In genomic region chr16:16559878-16560531, GRCm38 (mm10) we compare ENCODE assay signal across 8 mouse cellular contexts. TPM values are rescaled to one million over a fixed set of nuclear protein-coding genes. Genes with fewer than 3 reads are reported as not detected.
DNase-seq lines count a peak whose midpoint lies in the region; ATAC-seq and TF ChIP-seq lines count a peak whose summit lies in the region.

No protein-coding gene starts in this region.

- no peak for TF ChIP-seq POLR2A in limb, embryonic 14.5 days (IDR thresholded peaks at IDR 0.05; ENCODE audit: borderline replicate concordance, extremely low read depth, insufficient read depth, insufficient read length)

- no peak overlapping the region; the same call in 1 of the 2 replicates for H3K27ac ChIP-seq in lung, embryonic 15.5 days
- no peak overlapping the region; the same call in 1 of the 2 replicates for H3K27ac ChIP-seq in embryonic facial prominence, embryonic 14.5 days (replicated peaks; ENCODE audit: low read depth, low read length)
- H3K27ac ChIP-seq in heart, embryonic 13.5 days (replicated peaks) = peak overlapping the region; percentile 46; the same call in 1 of the 2 replicates
- no peak overlapping the region for H3K27ac ChIP-seq in kidney, postnatal 0 days
- H3K27ac ChIP-seq in limb, embryonic 14.5 days (replicated peaks; ENCODE audit: low read depth, low read length) = peak overlapping the region; percentile 67
- peak overlapping the region; percentile 60 for H3K27ac ChIP-seq in neural tube, embryonic 12.5 days

- no peak overlapping the region for H3K4me3 ChIP-seq in lung, embryonic 15.5 days
- peak overlapping the region; percentile 24; the same call in 1 of the 2 replicates for H3K4me3 ChIP-seq in embryonic facial prominence, embryonic 14.5 days (ENCODE audit: low read depth, low read length)
- H3K4me3 ChIP-seq in heart, embryonic 13.5 days = peak overlapping the region; percentile 23
- no peak overlapping the region for H3K4me3 ChIP-seq in kidney, postnatal 0 days (replicated peaks; ENCODE audit: low read depth, low read length)
- H3K4me3 ChIP-seq in limb, embryonic 14.5 days (replicated peaks; ENCODE audit: low read length) = peak overlapping the region; percentile 28
- peak overlapping the region; percentile 48 for H3K4me3 ChIP-seq in neural tube, embryonic 12.5 days

- no peaks in the 10 kb centered on the region for H3K9me3 ChIP-seq in lung, embryonic 15.5 days
- no peaks in the 10 kb centered on the region for H3K9me3 ChIP-seq in embryonic facial prominence, embryonic 14.5 days (ENCODE audit: control insufficient read depth, low read length)
- H3K9me3 ChIP-seq in heart, embryonic 13.5 days = no peaks in the 10 kb centered on the region
- H3K9me3 ChIP-seq in kidney, postnatal 0 days (replicated peaks; ENCODE audit: low read length) = no peaks in the 10 kb centered on the region
- no peaks in the 10 kb centered on the region for H3K9me3 ChIP-seq in limb, embryonic 14.5 days (ENCODE audit: control insufficient read depth, low read length)
- H3K9me3 ChIP-seq in neural tube, embryonic 12.5 days = no peaks in the 10 kb centered on the region

- no peaks in the 10 kb centered on the region for H3K27me3 ChIP-seq in lung, embryonic 15.5 days
- no peaks in the 10 kb centered on the region for H3K27me3 ChIP-seq in embryonic facial prominence, embryonic 14.5 days (replicated peaks; ENCODE audit: control insufficient read depth, insufficient read depth, low read length)
- no peaks in the 10 kb centered on the region for H3K27me3 ChIP-seq in heart, embryonic 13.5 days (replicated peaks)
- no peaks in the 10 kb centered on the region for H3K27me3 ChIP-seq in kidney, postnatal 0 days (ENCODE audit: insufficient read depth, low read length)
- H3K27me3 ChIP-seq in limb, embryonic 14.5 days (ENCODE audit: control insufficient read depth, insufficient read depth, low read length) = no peaks in the 10 kb centered on the region
- H3K27me3 ChIP-seq in neural tube, embryonic 12.5 days (replicated peaks) = no peaks in the 10 kb centered on the region

- no peak for TF ChIP-seq CTCF in kidney, postnatal 0 days (IDR thresholded peaks at IDR 0.05; ENCODE audit: low read depth)

- peaks cover 5% of the 10 kb centered on the region; the same call in 1 of the 2 replicates for H3K4me1 ChIP-seq in lung, embryonic 15.5 days
- H3K4me1 ChIP-seq in embryonic facial prominence, embryonic 14.5 days (ENCODE audit: control insufficient read depth, insufficient read depth, low read length) = 0 out of 2 replicates have a peak, but pooled peaks cover 6% of the 10 kb centered on the region
- peaks cover 21% of the 10 kb centered on the region for H3K4me1 ChIP-seq in heart, embryonic 13.5 days
- H3K4me1 ChIP-seq in kidney, postnatal 0 days (replicated peaks; ENCODE audit: insufficient read depth, low read length) = no peaks in the 10 kb centered on the region
- 0 out of 2 replicates have a peak, but pooled peaks cover 7% of the 10 kb centered on the region for H3K4me1 ChIP-seq in limb, embryonic 14.5 days (ENCODE audit: control insufficient read depth, insufficient read depth, low read length)
- H3K4me1 ChIP-seq in neural tube, embryonic 12.5 days = peaks cover 9% of the 10 kb centered on the region; the same call in 1 of the 2 replicates

- no peak for DNase-seq in lung, postnatal 4 days
- peak; percentile 96 for DNase-seq in embryonic facial prominence, embryonic 14.5 days (ENCODE audit: low spot score)
- DNase-seq in kidney, postnatal 0 days (ENCODE audit: low spot score) = peak; percentile 79
- peak; percentile 86 for DNase-seq in limb, embryonic 14.5 days (ENCODE audit: low spot score)
- no peak for DNase-seq in thymus, postnatal 10 days (ENCODE audit: low spot score in 2 of 2)

- peak; percentile 94 for ATAC-seq in lung, embryonic 15.5 days (ENCODE audit: borderline replicate concordance, extremely low read depth, low FRiP score, low TSS enrichment)
- ATAC-seq in embryonic facial prominence, embryonic 14.5 days (ENCODE audit: low read depth) = peak; percentile 99
- ATAC-seq in heart, embryonic 13.5 days (ENCODE audit: extremely low read depth, insufficient number of reproducible peaks, low FRiP score, low TSS enrichment) = peak; percentile 77; the same call in 1 of the 2 replicates
- peak; percentile 98 for ATAC-seq in kidney, postnatal 0 days (replicated peaks; ENCODE audit: low FRiP score, low read depth)
- peak; percentile 98 for ATAC-seq in limb, embryonic 14.5 days (ENCODE audit: low FRiP score, low read depth)
- ATAC-seq in neural tube, embryonic 12.5 days (ENCODE audit: low FRiP score, low read depth) = peak; percentile 99

- no peak overlapping the region for H3K9ac ChIP-seq in lung, embryonic 15.5 days
- no peak overlapping the region for H3K9ac ChIP-seq in embryonic facial prominence, embryonic 14.5 days (ENCODE audit: low read depth, low read length)
- no peak overlapping the region for H3K9ac ChIP-seq in heart, embryonic 13.5 days
- no peak overlapping the region for H3K9ac ChIP-seq in kidney, postnatal 0 days (ENCODE audit: low read depth, low read length)
- H3K9ac ChIP-seq in limb, embryonic 14.5 days (ENCODE audit: low read depth, low read length, severe bottlenecking) = no peak overlapping the region
- peak overlapping the region; percentile 19 for H3K9ac ChIP-seq in neural tube, embryonic 12.5 days

- WGBS in lung, embryonic 15.5 days = 11% methylated on average over 9 of the region's 9 CpGs
- WGBS in embryonic facial prominence, embryonic 14.5 days = 4% methylated on average over 9 of the region's 9 CpGs
- WGBS in heart, embryonic 13.5 days = 13% methylated on average over 9 of the region's 9 CpGs
- WGBS in kidney, postnatal 0 days = 20% methylated on average over 9 of the region's 9 CpGs
- WGBS in limb, embryonic 14.5 days = 8% methylated on average over 9 of the region's 9 CpGs
- WGBS in neural tube, embryonic 12.5 days = 3% methylated on average over 9 of the region's 9 CpGs

- H3K4me2 ChIP-seq in lung, embryonic 15.5 days = no peak overlapping the region; the same call in 1 of the 2 replicates
- H3K4me2 ChIP-seq in embryonic facial prominence, embryonic 14.5 days (ENCODE audit: low read depth, low read length) = peak overlapping the region; percentile 42
- peak overlapping the region; percentile 54 for H3K4me2 ChIP-seq in heart, embryonic 13.5 days
- H3K4me2 ChIP-seq in kidney, postnatal 0 days (ENCODE audit: low read length) = peak overlapping the region; percentile 21
- peak overlapping the region; percentile 40 for H3K4me2 ChIP-seq in limb, embryonic 14.5 days (replicated peaks; ENCODE audit: low read depth, low read length, severe bottlenecking)
- H3K4me2 ChIP-seq in neural tube, embryonic 12.5 days (replicated peaks) = peak overlapping the region; percentile 60

- no peaks in the 10 kb centered on the region for H3K36me3 ChIP-seq in lung, embryonic 15.5 days
- H3K36me3 ChIP-seq in embryonic facial prominence, embryonic 14.5 days (ENCODE audit: control insufficient read depth, insufficient read depth, low read length) = no peaks in the 10 kb centered on the region
- H3K36me3 ChIP-seq in heart, embryonic 13.5 days = no peaks in the 10 kb centered on the region
- H3K36me3 ChIP-seq in kidney, postnatal 0 days (ENCODE audit: insufficient read depth, low read length) = no peaks in the 10 kb centered on the region
- H3K36me3 ChIP-seq in limb, embryonic 14.5 days (ENCODE audit: control insufficient read depth, insufficient read depth, low read length) = no peaks in the 10 kb centered on the region
- no peaks in the 10 kb centered on the region for H3K36me3 ChIP-seq in neural tube, embryonic 12.5 days

RNA-seq across cellular contexts. Expression of gene Fgd4, which starts 40.3 kb away (rescaled TPM):
- polyA plus RNA-seq in lung, embryonic 15.5 days (2015; fragmentation: Nextera tagmentation; extraction: Ambion mirVana) = 5.3 and 6.9 TPM in 2 replicates
- polyA plus RNA-seq in embryonic facial prominence, embryonic 14.5 days (2014; fragmentation: Nextera tagmentation; extraction: Ambion mirVana) = 4.9 TPM in 2 replicates
- polyA plus RNA-seq in heart, embryonic 13.5 days (2015; fragmentation: Nextera tagmentation; extraction: Ambion mirVana) = 8.2 and 8.6 TPM in 2 replicates
- 8.8 and 9.3 TPM in 2 replicates for polyA plus RNA-seq in kidney, postnatal 0 days (2015; fragmentation: Nextera tagmentation; extraction: Ambion mirVana)
- 2.7 and 2.8 TPM in 2 replicates for polyA plus RNA-seq in limb, embryonic 14.5 days (2012; rRNA removed)
- 6.0 and 6.6 TPM in 2 replicates for polyA plus RNA-seq in limb, embryonic 14.5 days (2014; fragmentation: Nextera tagmentation; extraction: Ambion mirVana)
- polyA plus RNA-seq in neural tube, embryonic 12.5 days (2016; fragmentation: Nextera tagmentation; extraction: Ambion mirVana) = 23.0 and 24.9 TPM in 2 replicates

Comparison
In these comparisons a context has a peak if more than half of its experiments do, and no peak if none do; other contexts are left out.
1. H3K27ac ChIP-seq: peak in heart, embryonic 13.5 days (single experiment), limb, embryonic 14.5 days (single experiment) and neural tube, embryonic 12.5 days (single experiment); none in lung, embryonic 15.5 days (single experiment), embryonic facial prominence, embryonic 14.5 days (single experiment) and kidney, postnatal 0 days (single experiment).
2. H3K4me3 ChIP-seq: peak in embryonic facial prominence, embryonic 14.5 days (single experiment), heart, embryonic 13.5 days (single experiment), limb, embryonic 14.5 days (single experiment) and neural tube, embryonic 12.5 days (single experiment); none in lung, embryonic 15.5 days (single experiment) and kidney, postnatal 0 days (single experiment).
3. DNase-seq: peak in embryonic facial prominence, embryonic 14.5 days (single experiment), kidney, postnatal 0 days (single experiment) and limb, embryonic 14.5 days (single experiment); none in lung, postnatal 4 days (0 of 2) and thymus, postnatal 10 days (0 of 2).
4. Peak in every context shown above with its lines, with median percentiles within 50 percentile points of each other: ATAC-seq.